Mouse (Mus musculus): ENCODE results near the gene Mpv17l. TPM values are rescaled to one million over a fixed set of nuclear protein-coding genes. Genes with fewer than 3 reads are reported as not detected.

Mpv17l gene
- total RNA-seq, 1 experiment = 8.4 TPM

DNA sequence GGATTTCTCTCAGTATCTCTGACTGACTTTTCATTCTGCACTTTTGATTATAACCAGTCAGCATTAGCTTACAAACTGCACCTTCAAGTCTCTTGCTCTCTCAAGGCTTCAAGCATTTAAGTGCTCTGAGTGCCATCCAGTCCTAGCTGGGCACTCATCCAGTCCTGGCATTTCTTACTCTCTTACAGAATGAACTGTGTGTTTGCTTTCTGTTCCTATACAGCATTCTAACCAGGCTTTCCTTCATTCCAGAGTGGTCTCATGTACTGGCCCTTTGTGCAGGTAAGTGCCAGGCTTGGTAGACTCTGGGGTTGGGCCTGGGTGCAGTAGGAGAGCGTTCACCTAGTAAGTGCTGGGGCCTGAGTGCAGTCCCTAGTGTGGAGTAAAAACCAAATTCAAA lies 43.3 kb downstream of the Mpv17l start:
- H3K9me3 ChIP-seq (ENCODE audit: control insufficient read depth, insufficient read depth, low read depth, low read length) = peaks cover 2% of the 10 kb centered on the region; the same call in 1 of the 2 replicates
- in situ Hi-C loops (cut with MboI; ENCODE audit: low sequenced_read_pairs in 2 of 2, unreplicated experiment in 2 of 2) = no loop called here
- H3K9ac ChIP-seq (ENCODE audit: insufficient read depth, low read depth, low read length, poor library complexity, severe bottlenecking) = no peak overlapping the region
- H3K36me3 ChIP-seq (ENCODE audit: control insufficient read depth, insufficient read depth, low read length, poor library complexity, severe bottlenecking) = peaks cover 5% of the 10 kb centered on the region; the same call in 1 of the 2 replicates
- no peak overlapping the region for H3K27ac ChIP-seq (ENCODE audit: insufficient read depth, low read depth, low read length, poor library complexity, severe bottlenecking)
- H3K4me1 ChIP-seq (ENCODE audit: control insufficient read depth in 2 of 2, insufficient read depth in 2 of 2, low read length in 2 of 2, poor library complexity in 1 of 2) = peaks cover 0 to 4% of the 10 kb centered on the region in 2 experiments; a peak in 2 of 4 replicates
- H3K4me3 ChIP-seq (ENCODE audit: insufficient read depth in 1 of 2, low read depth in 1 of 2, low read length in 2 of 2, poor library complexity in 1 of 2, severe bottlenecking in 1 of 2) = no peak overlapping the region
- no peak for DNase-seq (ENCODE audit: low read depth, low spot score)
- no peak for TF ChIP-seq CHD2 (IDR thresholded peaks at IDR 0.05; ENCODE audit: low read depth, low read length)

GRCm38 (mm10) chr16:13951245-13951644 lies 48.3 kb downstream of the Mpv17l start:
- no peak for TF ChIP-seq ZC3H11A (IDR thresholded peaks at IDR 0.05; ENCODE audit: borderline replicate concordance, low read depth, low read length)
- no peak for TF ChIP-seq HCFC1 (IDR thresholded peaks at IDR 0.05; ENCODE audit: borderline replicate concordance, insufficient read depth, low read length)
- no peak for TF ChIP-seq CHD2 (IDR thresholded peaks at IDR 0.05; ENCODE audit: low read depth, low read length)
- no peak for TF ChIP-seq MAFK (IDR thresholded peaks at IDR 0.05; ENCODE audit: insufficient read depth, low read depth, low read length)
- TF ChIP-seq ZNF384 (IDR thresholded peaks at IDR 0.05; ENCODE audit: low read depth, low read length) = no peak
- no peak for DNase-seq (ENCODE audit: low read depth, low spot score)
- H3K4me1 ChIP-seq (ENCODE audit: control insufficient read depth in 2 of 2, insufficient read depth in 2 of 2, low read length in 2 of 2, poor library complexity in 1 of 2) = peaks cover 0 to 8% of the 10 kb centered on the region in 2 experiments; a peak in 2 of 4 replicates
- peaks cover 5% of the 10 kb centered on the region; the same call in 1 of the 2 replicates for H3K36me3 ChIP-seq (ENCODE audit: control insufficient read depth, insufficient read depth, low read length, poor library complexity, severe bottlenecking)
- in situ Hi-C loops (cut with MboI; ENCODE audit: low sequenced_read_pairs in 2 of 2, unreplicated experiment in 2 of 2) = no loop called here
- no peak overlapping the region for H3K4me3 ChIP-seq (ENCODE audit: insufficient read depth in 1 of 2, low read depth in 1 of 2, low read length in 2 of 2, poor library complexity in 1 of 2, severe bottlenecking in 1 of 2)
- peak overlapping the region; percentile 29; the same call in 1 of the 2 replicates for H3K27ac ChIP-seq (ENCODE audit: insufficient read depth, low read depth, low read length, poor library complexity, severe bottlenecking)
- peaks cover 2% of the 10 kb centered on the region; the same call in 1 of the 2 replicates for H3K9me3 ChIP-seq (ENCODE audit: control insufficient read depth, insufficient read depth, low read depth, low read length)
- H3K9ac ChIP-seq (ENCODE audit: insufficient read depth, low read depth, low read length, poor library complexity, severe bottlenecking) = no peak overlapping the region

DNA sequence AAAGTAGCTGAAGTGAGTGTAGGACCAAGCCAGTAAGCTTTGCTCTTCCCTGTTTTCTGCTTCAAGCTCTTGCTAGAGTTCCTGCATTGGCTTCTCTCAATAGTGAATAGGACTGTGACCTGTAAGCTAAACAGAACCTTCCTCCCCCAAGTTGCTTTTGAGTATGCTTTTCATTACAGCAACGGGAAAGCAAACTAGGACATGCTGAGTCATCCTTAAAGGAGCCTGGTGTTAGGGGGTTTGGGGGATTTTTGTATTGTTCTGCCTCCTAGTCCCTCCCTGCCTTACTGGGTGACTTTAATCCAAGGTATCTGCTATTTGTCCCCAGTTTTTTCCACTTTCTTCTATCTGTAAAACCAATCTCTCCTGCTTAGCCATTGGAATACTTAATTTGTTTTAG lies 59.1 kb downstream of the Mpv17l start:
- H3K36me3 ChIP-seq (ENCODE audit: control insufficient read depth, insufficient read depth, low read length, poor library complexity, severe bottlenecking) = no peaks in the 10 kb centered on the region
- H3K4me1 ChIP-seq (ENCODE audit: control insufficient read depth in 2 of 2, insufficient read depth in 2 of 2, low read length in 2 of 2, poor library complexity in 1 of 2) = peaks cover 10 to 13% of the 10 kb centered on the region in 2 experiments
- peak; percentile 78 for TF ChIP-seq MAFK (IDR thresholded peaks at IDR 0.05; ENCODE audit: insufficient read depth, low read depth, low read length)
- TF ChIP-seq ZNF384 (IDR thresholded peaks at IDR 0.05; ENCODE audit: low read depth, low read length) = no peak
- TF ChIP-seq ZC3H11A (IDR thresholded peaks at IDR 0.05; ENCODE audit: borderline replicate concordance, low read depth, low read length) = no peak
- in situ Hi-C loops (cut with MboI; ENCODE audit: low sequenced_read_pairs in 2 of 2, unreplicated experiment in 2 of 2) = no loop called here
- no peak for DNase-seq (ENCODE audit: low read depth, low spot score)
- H3K4me3 ChIP-seq (ENCODE audit: insufficient read depth in 1 of 2, low read depth in 1 of 2, low read length in 2 of 2, poor library complexity in 1 of 2, severe bottlenecking in 1 of 2) = no peak overlapping the region
- H3K9me3 ChIP-seq (ENCODE audit: control insufficient read depth, insufficient read depth, low read depth, low read length) = no peaks in the 10 kb centered on the region
- H3K27ac ChIP-seq (ENCODE audit: insufficient read depth, low read depth, low read length, poor library complexity, severe bottlenecking) = no peak overlapping the region
- no peak overlapping the region for H3K9ac ChIP-seq (ENCODE audit: insufficient read depth, low read depth, low read length, poor library complexity, severe bottlenecking)

GRCm38 (mm10) chr16:13969096-13969495 lies 66.1 kb downstream of the Mpv17l start:
- H3K4me3 ChIP-seq (ENCODE audit: insufficient read depth in 1 of 2, low read depth in 1 of 2, low read length in 2 of 2, poor library complexity in 1 of 2, severe bottlenecking in 1 of 2) = no peak overlapping the region
- no peaks in the 10 kb centered on the region; the same call in 1 of the 2 replicates for H3K36me3 ChIP-seq (ENCODE audit: control insufficient read depth, insufficient read depth, low read length, poor library complexity, severe bottlenecking)
- H3K27ac ChIP-seq (ENCODE audit: insufficient read depth, low read depth, low read length, poor library complexity, severe bottlenecking) = no peak overlapping the region
- DNase-seq (ENCODE audit: low read depth, low spot score) = no peak
- TF ChIP-seq MAFK (IDR thresholded peaks at IDR 0.05; ENCODE audit: insufficient read depth, low read depth, low read length) (no peak), ZC3H11A (IDR thresholded peaks at IDR 0.05; ENCODE audit: borderline replicate concordance, low read depth, low read length) (no peak), ZNF384 (IDR thresholded peaks at IDR 0.05; ENCODE audit: low read depth, low read length) (no peak), CHD2 (IDR thresholded peaks at IDR 0.05; ENCODE audit: low read depth, low read length) (no peak), HCFC1 (IDR thresholded peaks at IDR 0.05; ENCODE audit: borderline replicate concordance, insufficient read depth, low read length) (no peak)
- H3K4me1 ChIP-seq (ENCODE audit: control insufficient read depth in 2 of 2, insufficient read depth in 2 of 2, low read length in 2 of 2, poor library complexity in 1 of 2) = peaks cover 0 to 5% of the 10 kb centered on the region in 2 experiments; a peak in 1 of 4 replicates
- no peak overlapping the region for H3K9ac ChIP-seq (ENCODE audit: insufficient read depth, low read depth, low read length, poor library complexity, severe bottlenecking)
- H3K9me3 ChIP-seq (ENCODE audit: control insufficient read depth, insufficient read depth, low read depth, low read length) = no peaks in the 10 kb centered on the region
- in situ Hi-C loops (cut with MboI; ENCODE audit: low sequenced_read_pairs in 2 of 2, unreplicated experiment in 2 of 2) = no loop called here

DNA sequence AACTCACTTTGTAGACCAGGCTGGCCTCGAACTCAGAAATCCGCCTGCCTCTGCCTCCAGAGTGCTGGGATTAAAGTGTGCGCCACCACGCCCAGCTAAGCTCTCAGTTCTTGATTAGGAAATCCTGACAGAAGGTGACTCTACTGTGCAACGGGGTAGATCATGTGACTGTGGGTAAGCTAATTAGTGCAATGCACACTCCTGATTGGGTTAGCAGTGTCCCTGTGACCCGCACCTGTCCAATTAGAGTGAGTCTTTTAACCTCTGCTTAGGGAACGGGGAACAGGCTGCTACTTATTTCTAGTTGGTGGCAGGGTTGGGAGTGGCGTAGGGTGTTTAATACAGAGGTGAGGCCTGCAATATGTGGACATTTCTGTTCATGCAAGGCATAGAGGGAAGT lies 69.1 kb downstream of the Mpv17l start:
- no peak for DNase-seq (ENCODE audit: low read depth, low spot score)
- in situ Hi-C loops (cut with MboI; ENCODE audit: low sequenced_read_pairs in 2 of 2, unreplicated experiment in 2 of 2) = no loop called here
- Histone ChIP-seq H3K9me3 (ENCODE audit: control insufficient read depth, insufficient read depth, low read depth, low read length) (no peaks in the 10 kb centered on the region), H3K4me3 (ENCODE audit: insufficient read depth in 1 of 2, low read depth in 1 of 2, low read length in 2 of 2, poor library complexity in 1 of 2, severe bottlenecking in 1 of 2) (no peak overlapping the region), H3K36me3 (ENCODE audit: control insufficient read depth, insufficient read depth, low read length, poor library complexity, severe bottlenecking) (no peaks in the 10 kb centered on the region; the same call in 1 of the 2 replicates), H3K27ac (ENCODE audit: insufficient read depth, low read depth, low read length, poor library complexity, severe bottlenecking) (no peak overlapping the region), H3K4me1 (ENCODE audit: control insufficient read depth in 2 of 2, insufficient read depth in 2 of 2, low read length in 2 of 2, poor library complexity in 1 of 2) (peaks cover 9 to 13% of the 10 kb centered on the region in 2 experiments), H3K9ac (ENCODE audit: insufficient read depth, low read depth, low read length, poor library complexity, severe bottlenecking) (no peak overlapping the region)
- TF ChIP-seq ZC3H11A (IDR thresholded peaks at IDR 0.05; ENCODE audit: borderline replicate concordance, low read depth, low read length) = no peak
- no peak for TF ChIP-seq ZNF384 (IDR thresholded peaks at IDR 0.05; ENCODE audit: low read depth, low read length)
- no peak for TF ChIP-seq MAFK (IDR thresholded peaks at IDR 0.05; ENCODE audit: insufficient read depth, low read depth, low read length)
- TF ChIP-seq CHD2 (IDR thresholded peaks at IDR 0.05; ENCODE audit: low read depth, low read length) = no peak
- TF ChIP-seq HCFC1 (IDR thresholded peaks at IDR 0.05; ENCODE audit: borderline replicate concordance, insufficient read depth, low read length) = no peak
